Mouse (Mus musculus) lung, adult 2 months (tissue): Measurements from ENCODE around the gene Cryga.

ENCODE experiments used
- CTCF ChIP-seq: fragments of 200-500 bp; IDR thresholded peaks from 2 replicates; pipeline ENCODE4 v1.5.1; 2011; ENCODE audit warnings: mild to moderate bottlenecking, low read length, control low read depth; ENCODE audit not compliant: insufficient read depth
- POLR2A ChIP-seq: fragments of 200-500 bp; IDR thresholded peaks from 2 replicates; pipeline ENCODE4 v1.6.1; 2011; ENCODE audit warnings: low read depth, mild to moderate bottlenecking, control low read depth, low read length, borderline replicate concordance; ENCODE audit errors: extremely low read depth

- no peak for TF ChIP-seq POLR2A
- TF ChIP-seq CTCF, result no peak
Measured at GRCm38 (mm10) chr1:65091566-65091965, 11.6 kb downstream of the Cryga start.
